Mouse (Mus musculus) bone marrow macrophage, adult 2 months (primary cell): ENCODE data around the gene Ssh3.

Source experiments
- CTCF ChIP-seq: IDR thresholded peaks from 2 replicates; pipeline ENCODE4 v1.5.1; 2012; ENCODE audit warnings: low read depth, mild to moderate bottlenecking, low read length, moderate library complexity
- POLR2A ChIP-seq: IDR thresholded peaks from 2 replicates; pipeline ENCODE4 v1.6.1; 2012; ENCODE audit warnings: mild to moderate bottlenecking, low read depth, low read length, borderline replicate concordance

DNA sequence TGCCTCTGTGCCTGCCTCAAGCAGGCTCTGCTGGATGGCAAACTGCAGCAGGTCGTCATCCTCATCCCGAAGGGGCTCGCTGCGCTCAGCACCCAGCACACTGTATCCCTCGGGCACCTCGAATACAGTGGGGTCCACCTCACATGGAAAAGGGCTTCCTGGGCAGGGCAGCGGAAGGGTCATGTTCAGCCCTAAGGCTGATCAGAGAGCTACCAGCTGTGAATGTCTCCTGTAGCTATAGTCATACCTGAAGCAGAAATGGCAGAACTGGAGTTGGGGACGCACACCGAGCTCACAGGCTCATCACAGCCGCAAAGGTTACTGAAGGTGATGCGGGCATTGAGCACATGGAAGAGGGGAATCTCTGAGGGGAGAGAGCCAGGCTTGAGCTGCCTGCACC is 2.0 kb upstream of the Ssh3 start:
- TF ChIP-seq POLR2A: no peak
- TF ChIP-seq CTCF: no peak
